Mouse (Mus musculus): ENCODE measurements around the gene Hrc.
"Not testable (repeated sequence)": the region's sequence is repeated elsewhere in the genome, so short reads cannot be mapped to it uniquely, and the experiment has no call there.

Gene Hrc

GRCm38 (mm10) chr7:45333431-45333982 is 1.6 kb upstream of the Hrc start, which contains the start of gene Trpm4:
Trpm4 (minus strand) TSS chr7:45333780.
- DNase-seq (ENCODE audit: low spot score) = peak; percentile 85

GRCm38 (mm10) chr7:45334605-45335004 is 485 bp upstream of the Hrc start:
- DNase-seq (ENCODE audit: low spot score) = peak; percentile 29

- DNase-seq (ENCODE audit: low spot score) = no peak
These were observed 1.2 kb downstream of the Hrc start for GRCm38 (mm10) chr7:45336319-45336718.

GRCm38 (mm10) chr7:45337469-45337868 is 2.4 kb downstream of the Hrc start:
- DNase-seq (ENCODE audit: low spot score) = no peak

- peak; percentile 70 for DNase-seq (ENCODE audit: low spot score)
These were observed 3.2 kb downstream of the Hrc start for GRCm38 (mm10) chr7:45338161-45338911.

- peak; percentile 89 for DNase-seq (ENCODE audit: low spot score)
These were observed 4.4 kb downstream of the Hrc start for GRCm38 (mm10) chr7:45339410-45340065.

GRCm38 (mm10) chr7:45340066-45340442 is 5.0 kb downstream of the Hrc start:
- DNase-seq (ENCODE audit: low spot score) = no peak

- DNase-seq (ENCODE audit: low spot score) = peak; percentile 89
These were observed 5.6 kb downstream of the Hrc start for GRCm38 (mm10) chr7:45340669-45341068.

GRCm38 (mm10) chr7:45341303-45341702 is 6.2 kb downstream of the Hrc start:
- DNase-seq (ENCODE audit: low spot score) = peak; percentile 92

- no peak for DNase-seq (ENCODE audit: low spot score)
These were observed 7.0 kb downstream of the Hrc start for GRCm38 (mm10) chr7:45342081-45342480.

GRCm38 (mm10) chr7:45343543-45343942 is 8.5 kb downstream of the Hrc start:
- DNase-seq (ENCODE audit: low spot score) = peak; percentile 26

GRCm38 (mm10) chr7:45346905-45347304 is 11.8 kb downstream of the Hrc start:
- DNase-seq (ENCODE audit: low spot score) = no peak

GRCm38 (mm10) chr7:45353041-45353440 is 18.0 kb downstream of the Hrc start:
- no peak for DNase-seq (ENCODE audit: low spot score)

- DNase-seq (ENCODE audit: low spot score) = no peak
These were observed 20.4 kb downstream of the Hrc start for GRCm38 (mm10) chr7:45355318-45356020.

GRCm38 (mm10) chr7:45356087-45356486 is 21.0 kb downstream of the Hrc start:
- DNase-seq (ENCODE audit: low spot score) = no peak

GRCm38 (mm10) chr7:45359081-45359480 is 24.0 kb downstream of the Hrc start:
- not testable (repeated sequence) for DNase-seq (ENCODE audit: low spot score)

GRCm38 (mm10) chr7:45360404-45361125 is 25.5 kb downstream of the Hrc start:
- no peak for DNase-seq (ENCODE audit: low spot score)

- DNase-seq (ENCODE audit: low spot score) = peak; percentile 94
These were observed 26.2 kb downstream of the Hrc start for GRCm38 (mm10) chr7:45361243-45361804.

GRCm38 (mm10) chr7:45362801-45363200 is 27.7 kb downstream of the Hrc start:
- DNase-seq (ENCODE audit: low spot score) = peak; percentile 84

- DNase-seq (ENCODE audit: low spot score) = no peak
These were observed 28.9 kb downstream of the Hrc start for GRCm38 (mm10) chr7:45363983-45364382.
